Mouse (Mus musculus) heart, postnatal 14 days (tissue): ENCODE results near the gene Rasgef1b. TPM values are rescaled to one million over a fixed set of nuclear protein-coding genes. Genes with fewer than 3 reads are reported as not detected.

Experiments used
- DNase-seq, 2 experiments: peaks; one replicate each; pipeline ENCODE4 v3.0.0; 2021 to 2022
- intact Hi-C: fragments of 180-260 bp; cut with DNase I; formaldehyde crosslinking; loops from one replicate; pipeline ENCODE4 v1.15.1; 2025
- total RNA-seq, 2 experiments: library from RNA; stranded (reverse); gene quantifications; 2 replicates each; pipeline ENCODE4 v1.2.3; 2021

Gene Rasgef1b
- total RNA-seq, 2 experiments from 2014 or later: 10.3 to 12.3 TPM

GRCm38 (mm10) chr5:99277536-99277935 is 451.3 kb downstream of the Rasgef1b start:
- no peak for DNase-seq
- intact Hi-C loops: no loop called here

- intact Hi-C loops: no loop called here
- no peak for DNase-seq
Observed at GRCm38 (mm10) chr5:99274119-99274563, 454.7 kb downstream of the Rasgef1b start.

- peak in 1 of 2 experiments; percentile 34 for DNase-seq
- intact Hi-C loops: no loop called here
Observed at GRCm38 (mm10) chr5:99271531-99271930, 457.3 kb downstream of the Rasgef1b start.

- intact Hi-C loops: no loop called here
- no peak for DNase-seq
Observed at GRCm38 (mm10) chr5:99269131-99269530, 459.7 kb downstream of the Rasgef1b start.

- intact Hi-C loops: no loop called here
- no peak for DNase-seq
Observed at GRCm38 (mm10) chr5:99267338-99267737, 461.5 kb downstream of the Rasgef1b start.

- DNase-seq: no peak
- intact Hi-C loops: no loop called here
Observed at GRCm38 (mm10) chr5:99266301-99266700, 462.6 kb downstream of the Rasgef1b start.

GRCm38 (mm10) chr5:99262197-99262920 is 466.5 kb downstream of the Rasgef1b start:
- no peak for DNase-seq
- intact Hi-C loops: no loop called here

- intact Hi-C loops: no loop called here
Observed at GRCm38 (mm10) chr5:99261121-99261724, 467.6 kb downstream of the Rasgef1b start.

GRCm38 (mm10) chr5:99258003-99258500 is 470.8 kb downstream of the Rasgef1b start:
- DNase-seq: no peak
- intact Hi-C loops: no loop called here

More at GRCm38 (mm10) chr5:99261121-99261724, 467.6 kb downstream of the Rasgef1b start:
- no peak for DNase-seq

GRCm38 (mm10) chr5:99252203-99253135 is 476.4 kb downstream of the Rasgef1b start:
- DNase-seq: peak; percentile 98 to 99
- intact Hi-C loops: loop anchor here (2.0 kb wide), 1 partner anchor 86 kb away; no protein-coding TSS in a partner anchor

- peak; percentile 36 to 41 for DNase-seq
- intact Hi-C loops: loop anchor here (2.0 kb wide), 1 partner anchor 87 kb away; no protein-coding TSS in a partner anchor
Observed at GRCm38 (mm10) chr5:99251379-99252202, 477.3 kb downstream of the Rasgef1b start.

- DNase-seq: no peak
- intact Hi-C loops: no loop called here
Observed at GRCm38 (mm10) chr5:99250820-99251219, 478.0 kb downstream of the Rasgef1b start.

GRCm38 (mm10) chr5:99248501-99248900 is 480.4 kb downstream of the Rasgef1b start:
- intact Hi-C loops: loop anchor here (2.0 to 10.0 kb wide), 3 partner anchors 46 to 786 kb away; partner anchors contain the start of genes Enoph1 and Hnrnpdl

GRCm38 (mm10) chr5:99247915-99248314 is 480.9 kb downstream of the Rasgef1b start:
- intact Hi-C loops: loop anchor here (1.0 to 10.0 kb wide), 4 partner anchors 45 to 787 kb away; partner anchors contain the start of genes Enoph1 and Hnrnpdl
- DNase-seq: no peak

More at GRCm38 (mm10) chr5:99248501-99248900, 480.4 kb downstream of the Rasgef1b start:
- peak; percentile 96 to 99 for DNase-seq

GRCm38 (mm10) chr5:99247441-99247840 is 481.4 kb downstream of the Rasgef1b start:
- DNase-seq: no peak
- intact Hi-C loops: loop anchor here (1.0 to 10.0 kb wide), 2 partner anchors 332 to 787 kb away; partner anchors contain the start of genes Enoph1 and Hnrnpdl

GRCm38 (mm10) chr5:99246972-99247371 is 481.9 kb downstream of the Rasgef1b start:
- intact Hi-C loops: loop anchor here (1.0 to 10.0 kb wide), 2 partner anchors 332 to 788 kb away; partner anchors contain the start of genes Enoph1 and Hnrnpdl
- no peak for DNase-seq

- intact Hi-C loops: loop anchor here (10.0 kb wide), 1 partner anchor 793 kb away; the partner anchor contains the start of genes Enoph1 and Hnrnpdl
- no peak for DNase-seq
Observed at GRCm38 (mm10) chr5:99241988-99242740, 486.7 kb downstream of the Rasgef1b start.

- no peak for DNase-seq
- intact Hi-C loops: loop anchor here (10.0 kb wide), 1 partner anchor 794 kb away; the partner anchor contains the start of genes Enoph1 and Hnrnpdl
Observed at GRCm38 (mm10) chr5:99240501-99240900, 488.4 kb downstream of the Rasgef1b start.
